Mouse (Mus musculus) adipocyte (in vitro differentiated cells): Measurements from ENCODE around the gene Figla.

Experiments
- DNase-seq: peaks from one replicate; pipeline ENCODE4 v3.0.0-alpha.2; 2016; ENCODE audit warnings: low spot score

The Figla gene

DNA sequence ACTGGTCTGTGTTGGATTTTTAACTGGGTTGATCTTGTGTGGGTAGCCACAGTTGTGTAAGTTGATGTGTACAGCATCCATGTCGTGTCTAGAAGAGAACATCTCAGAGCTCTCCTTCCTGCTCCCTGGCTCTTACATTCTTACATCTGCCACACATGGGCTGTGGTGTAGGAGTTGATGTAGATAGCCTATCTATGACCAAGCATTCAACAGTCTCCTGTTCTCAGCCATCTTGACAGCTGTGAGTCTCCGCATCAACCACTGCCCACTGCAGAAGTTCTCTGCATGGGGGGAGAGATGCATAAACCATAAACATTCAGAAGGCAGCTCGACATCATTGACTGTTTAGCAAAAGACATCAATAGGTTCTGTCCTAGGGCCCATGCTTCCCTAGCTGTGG lies 53.9 kb downstream of the Figla start:
- DNase-seq = no peak

DNA sequence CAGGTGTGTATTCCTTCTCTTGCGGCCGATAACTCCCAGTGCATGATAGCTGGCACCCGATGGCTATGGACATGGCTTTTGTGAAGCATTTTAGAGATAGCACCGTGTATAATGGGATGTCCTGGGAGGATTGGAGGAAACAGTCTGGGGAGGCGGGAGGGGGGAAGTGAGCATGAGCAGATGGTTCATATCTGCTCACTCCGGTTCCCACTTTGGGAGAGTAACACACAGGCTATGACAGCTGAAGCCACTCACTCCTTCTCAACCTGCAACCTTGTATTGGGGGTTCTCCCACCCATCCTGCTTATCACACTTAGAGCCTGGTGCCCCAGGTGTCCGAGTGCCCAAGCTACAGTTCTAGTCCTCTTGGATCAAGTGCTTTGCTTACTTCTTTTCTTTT lies 54.3 kb downstream of the Figla start:
- no peak for DNase-seq
